Mouse (Mus musculus) stomach, postnatal 0 days (tissue): ENCODE measurements around the gene Adamts16. TPM values are rescaled to one million over a fixed set of nuclear protein-coding genes. Genes with fewer than 3 reads are reported as not detected.

Experiments
- ATAC-seq: fragments of 200-750 bp; cut with Nextera tagmentation; 2 replicates; pipeline ENCODE4 v1.8.0; 2017; ENCODE audit not compliant: low FRiP score, low TSS enrichment
- DNase-seq: peaks from one replicate; pipeline ENCODE4 v3.0.0-alpha.2; 2016; ENCODE audit warnings: low spot score
- H3K27ac ChIP-seq: fragments of 300-500 bp; sonication (generic); replicated peaks from 2 replicates; pipeline ENCODE4 v1.5.1; 2014; ENCODE audit warnings: mild to moderate bottlenecking, control low read depth
- H3K27me3 ChIP-seq: fragments of 300-500 bp; sonication (generic); 2 replicates; pipeline ENCODE4 v1.6.1; 2014; ENCODE audit warnings: low read length; ENCODE audit not compliant: control insufficient read depth, insufficient read depth
- H3K36me3 ChIP-seq: fragments of 300-500 bp; sonication (generic); 2 replicates; pipeline ENCODE4 v1.6.1; 2014; ENCODE audit warnings: low read length, mixed read lengths; ENCODE audit not compliant: control insufficient read depth, insufficient read depth
- H3K4me1 ChIP-seq: fragments of 300-500 bp; sonication (generic); replicated peaks from 2 replicates; pipeline ENCODE4 v1.6.1; 2014; ENCODE audit warnings: antibody characterized with exemption; ENCODE audit not compliant: control insufficient read depth, insufficient read depth
- H3K4me2 ChIP-seq: fragments of 300-500 bp; sonication (generic); replicated peaks from 2 replicates; pipeline ENCODE4 v1.6.1; 2014; ENCODE audit warnings: low read depth, mild to moderate bottlenecking, control low read depth, moderate library complexity
- H3K4me3 ChIP-seq: fragments of 300-500 bp; sonication (generic); 2 replicates; pipeline ENCODE4 v1.5.1; 2014; ENCODE audit warnings: low read depth, low read length, control low read depth
- H3K9ac ChIP-seq: fragments of 300-500 bp; sonication (generic); 2 replicates; pipeline ENCODE4 v1.6.1; 2014; ENCODE audit warnings: mild to moderate bottlenecking, low read length, control low read depth, mixed read lengths
- H3K9me3 ChIP-seq: fragments of 300-500 bp; sonication (generic); 2 replicates; pipeline ENCODE4 v1.6.1; 2016; ENCODE audit warnings: low read length; ENCODE audit not compliant: control insufficient read depth
- CTCF ChIP-seq: IDR thresholded peaks from 2 replicates; pipeline ENCODE4 v1.5.1; 2016; ENCODE audit warnings: antibody characterized with exemption, low read depth, mild to moderate bottlenecking, moderate library complexity
- EP300 ChIP-seq: optimal IDR thresholded peaks from 2 replicates; pipeline ENCODE3; 2016; ENCODE audit warnings: antibody characterized with exemption
- WGBS: fragments of 180-500 bp; shearing (Covaris S2); extraction: QIAGEN DNeasy Blood & Tissue Kit; methylation state at CpG from one replicate; pipeline ENCODE4 v1.1.7; 2014; 5-methylcytosine and 5-hydroxymethylcytosine counted together
- polyA plus RNA-seq: library from polyadenylated mRNA; unstranded; fragments of >200 nt; fragmentation: Nextera tagmentation; extraction: Ambion mirVana; gene quantifications from 2 replicates; pipeline ENCODE4 v1.2.1, GENCODE M21; 2015

Adamts16 gene
- polyA plus RNA-seq, 1 experiment from 2014 or later: 0.75 TPM

- Histone ChIP-seq H3K4me1 (no peaks in the 10 kb centered on the region), H3K9me3 (no peaks in the 10 kb centered on the region), H3K36me3 (no peaks in the 10 kb centered on the region), H3K9ac (no peak overlapping the region), H3K27ac (no peak overlapping the region), H3K4me2 (no peak overlapping the region), H3K27me3 (peaks cover 3% of the 10 kb centered on the region; the same call in 1 of the 2 replicates), H3K4me3 (no peak overlapping the region)
- DNase-seq (peak; percentile 73), ATAC-seq (peak; percentile 54; the same call in 1 of the 2 replicates)
- TF ChIP-seq CTCF (peak; percentile 94), EP300 (no peak)
- WGBS: 6% methylated on average over 6 of the region's 6 CpGs
These were observed 1.4 kb downstream of the Adamts16 start for GRCm38 (mm10) chr13:70840161-70840560.

GRCm38 (mm10) chr13:70837571-70837970 is 4.0 kb downstream of the Adamts16 start:
- Histone ChIP-seq H3K9me3 (no peaks in the 10 kb centered on the region), H3K36me3 (no peaks in the 10 kb centered on the region), H3K27me3 (peaks cover 3% of the 10 kb centered on the region; the same call in 1 of the 2 replicates), H3K4me3 (no peak overlapping the region), H3K9ac (no peak overlapping the region), H3K4me2 (no peak overlapping the region), H3K27ac (no peak overlapping the region), H3K4me1 (no peaks in the 10 kb centered on the region)
- WGBS: 62% methylated on average over 5 of the region's 5 CpGs
- ATAC-seq (no peak), DNase-seq (no peak)
- TF ChIP-seq CTCF (no peak), EP300 (no peak)

- Histone ChIP-seq H3K9me3 (no peaks in the 10 kb centered on the region), H3K4me1 (no peaks in the 10 kb centered on the region)
- WGBS: 52% methylated on average over 7 of the region's 7 CpGs
These were observed 5.4 kb downstream of the Adamts16 start for GRCm38 (mm10) chr13:70836246-70836645.

GRCm38 (mm10) chr13:70832593-70833138 is 8.9 kb downstream of the Adamts16 start:
- no peaks in the 10 kb centered on the region for H3K27me3 ChIP-seq
- H3K4me3 ChIP-seq: no peak overlapping the region
- DNase-seq: no peak
- no peak for ATAC-seq
- H3K4me2 ChIP-seq: no peak overlapping the region
- no peaks in the 10 kb centered on the region for H3K9me3 ChIP-seq
- H3K9ac ChIP-seq: no peak overlapping the region
- H3K36me3 ChIP-seq: no peaks in the 10 kb centered on the region
- 85% methylated on average over 6 of the region's 6 CpGs for WGBS
- H3K27ac ChIP-seq: no peak overlapping the region
- no peaks in the 10 kb centered on the region for H3K4me1 ChIP-seq
- TF ChIP-seq EP300: no peak
- no peak for TF ChIP-seq CTCF

More at GRCm38 (mm10) chr13:70836246-70836645, 5.4 kb downstream of the Adamts16 start:
- TF ChIP-seq CTCF: no peak
- TF ChIP-seq EP300: no peak
- no peak overlapping the region for H3K27ac ChIP-seq
- H3K9ac ChIP-seq: no peak overlapping the region
- H3K4me3 ChIP-seq: no peak overlapping the region
- no peak overlapping the region for H3K4me2 ChIP-seq
- no peaks in the 10 kb centered on the region for H3K36me3 ChIP-seq
- ATAC-seq: no peak
- no peak for DNase-seq
- peaks cover 3% of the 10 kb centered on the region; the same call in 1 of the 2 replicates for H3K27me3 ChIP-seq

GRCm38 (mm10) chr13:70831041-70831440 is 10.6 kb downstream of the Adamts16 start:
- H3K4me2 ChIP-seq: no peak overlapping the region
- no peak overlapping the region for H3K9ac ChIP-seq
- no peaks in the 10 kb centered on the region for H3K27me3 ChIP-seq
- TF ChIP-seq EP300 (no peak), CTCF (no peak)
- no peak overlapping the region for H3K4me3 ChIP-seq
- ATAC-seq (no peak), DNase-seq (no peak)
- H3K36me3 ChIP-seq: no peaks in the 10 kb centered on the region
- H3K4me1 ChIP-seq: no peaks in the 10 kb centered on the region
- no peaks in the 10 kb centered on the region for H3K9me3 ChIP-seq
- H3K27ac ChIP-seq: no peak overlapping the region
- 53% methylated on average over 4 of the region's 4 CpGs for WGBS

GRCm38 (mm10) chr13:70827507-70827906 is 14.1 kb downstream of the Adamts16 start:
- Histone ChIP-seq H3K27ac (no peak overlapping the region), H3K9ac (no peak overlapping the region), H3K4me3 (no peak overlapping the region), H3K27me3 (no peaks in the 10 kb centered on the region), H3K4me1 (no peaks in the 10 kb centered on the region), H3K4me2 (no peak overlapping the region), H3K36me3 (no peaks in the 10 kb centered on the region), H3K9me3 (no peaks in the 10 kb centered on the region)
- ATAC-seq (no peak), DNase-seq (no peak)
- TF ChIP-seq EP300: no peak
- TF ChIP-seq CTCF: no peak
- WGBS: 73% methylated on average over 4 of the region's 4 CpGs
